Mouse (Mus musculus) spleen, adult 2 months (tissue): ENCODE data around the gene Rcn1. TPM values are rescaled to one million over a fixed set of nuclear protein-coding genes. Genes with fewer than 3 reads are reported as not detected.

Source experiments
- DNase-seq, 2 experiments: peaks; one replicate each; pipeline versions ENCODE4 v3.0.0 to v3.0.0-alpha.2; 2012 to 2021; ENCODE audit warnings: low spot score in 2 of 2, low read depth in 1 of 2
- H3K27ac ChIP-seq: fragments of 200-500 bp; 2 replicates; pipeline ENCODE4 v1.5.1; 2012; ENCODE audit warnings: low read length, inconsistent platforms; ENCODE audit not compliant: insufficient read depth
- H3K27me3 ChIP-seq: fragments of 200-500 bp; 2 replicates; pipeline ENCODE4 v1.6.1; 2012; ENCODE audit warnings: mild to moderate bottlenecking, moderate library complexity, low read length, inconsistent platforms; ENCODE audit not compliant: control insufficient read depth, insufficient read depth
- H3K36me3 ChIP-seq: fragments of 200-500 bp; 2 replicates; pipeline ENCODE4 v1.6.1; 2012; ENCODE audit warnings: mild to moderate bottlenecking, low read length, inconsistent platforms; ENCODE audit not compliant: control insufficient read depth, insufficient read depth
- H3K4me1 ChIP-seq: fragments of 200-500 bp; 2 replicates; pipeline ENCODE4 v1.6.1; 2011; ENCODE audit warnings: inconsistent platforms; ENCODE audit not compliant: control insufficient read depth, insufficient read depth, insufficient read length
- H3K4me3 ChIP-seq: fragments of 200-500 bp; 2 replicates; pipeline ENCODE4 v1.5.1; 2011; ENCODE audit warnings: mild to moderate bottlenecking, inconsistent platforms; ENCODE audit not compliant: insufficient read depth, insufficient read length; ENCODE audit errors: extremely low read depth
- CTCF ChIP-seq: fragments of 200-500 bp; IDR thresholded peaks from 2 replicates; pipeline ENCODE4 v1.5.1; 2011; ENCODE audit warnings: mild to moderate bottlenecking, inconsistent platforms; ENCODE audit not compliant: insufficient read depth, insufficient read length, insufficient replicate concordance; ENCODE audit errors: extremely low read depth
- POLR2A ChIP-seq: fragments of 200-500 bp; IDR thresholded peaks from 2 replicates; pipeline ENCODE4 v1.6.1; 2011; ENCODE audit warnings: low read depth, low read length, inconsistent platforms
- WGBS: fragments of 180-500 bp; shearing (Covaris S2); methylation state at CpG from one replicate; pipeline ENCODE4 v1.1.7; 2018; 5-methylcytosine and 5-hydroxymethylcytosine counted together
- polyA plus RNA-seq: library from polyadenylated mRNA; depleted of rRNA; stranded (reverse); fragments of >200 nt; gene quantifications from 2 replicates; pipeline ENCODE4 v1.2.3, GENCODE M21; 2012

The Rcn1 gene
- polyA plus RNA-seq, 1 experiment, result 5.1 TPM

DNA sequence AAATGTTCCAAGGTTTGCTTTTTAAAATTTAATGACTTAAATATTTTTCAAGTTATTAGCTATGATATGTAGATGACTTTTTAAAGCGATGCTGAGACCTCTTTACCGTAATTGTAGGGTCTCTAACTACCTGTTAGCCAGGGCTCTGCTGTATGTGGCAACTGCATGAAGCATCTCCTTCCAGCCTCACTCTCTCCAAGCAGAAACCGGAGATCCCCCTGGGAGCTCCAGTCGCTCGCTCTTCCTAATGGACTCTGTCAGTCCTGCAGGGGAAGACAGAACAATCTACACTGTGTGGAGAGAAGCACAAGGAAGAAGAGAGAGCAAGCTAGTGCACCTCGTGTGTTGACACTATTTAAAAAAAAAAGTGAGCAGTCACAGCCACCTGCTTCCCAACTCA is 29.3 kb upstream of the Rcn1 start:
- 44% methylated on average over 6 of the region's 6 CpGs for WGBS
- no peak overlapping the region for H3K27ac ChIP-seq
- no peaks in the 10 kb centered on the region for H3K4me1 ChIP-seq
- DNase-seq, result no peak
- TF ChIP-seq POLR2A (no peak), CTCF (no peak)
- no peaks in the 10 kb centered on the region for H3K27me3 ChIP-seq
- H3K36me3 ChIP-seq, result no peaks in the 10 kb centered on the region
- H3K4me3 ChIP-seq, result no peak overlapping the region

DNA sequence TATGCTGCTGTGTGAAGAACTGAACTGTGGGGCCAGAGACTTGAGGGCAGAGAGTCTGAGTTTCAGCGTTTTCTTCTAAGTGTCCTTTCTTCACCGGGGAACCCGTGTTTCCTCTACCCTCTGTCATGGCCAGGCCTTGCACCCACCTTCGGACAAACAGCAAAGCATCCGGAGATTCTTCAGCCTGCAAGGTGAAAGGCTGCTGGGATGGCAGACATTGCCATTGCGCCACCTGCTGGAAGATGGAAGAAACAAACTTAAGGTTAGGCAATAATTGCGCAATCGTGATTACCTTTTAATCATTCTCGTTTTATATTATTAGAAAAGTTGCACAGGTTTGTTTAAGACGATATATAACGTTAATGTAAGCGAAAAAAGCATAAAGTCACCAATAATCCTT is 28.9 kb upstream of the Rcn1 start:
- peak; percentile 14 to 44 for DNase-seq
- Histone ChIP-seq H3K4me3 (no peak overlapping the region), H3K27ac (no peak overlapping the region), H3K27me3 (no peaks in the 10 kb centered on the region), H3K4me1 (no peaks in the 10 kb centered on the region), H3K36me3 (no peaks in the 10 kb centered on the region)
- TF ChIP-seq CTCF (peak; percentile 72; the same call in 1 of the 2 replicates), POLR2A (no peak)
- WGBS, result 4% methylated on average over 12 of the region's 12 CpGs

DNA sequence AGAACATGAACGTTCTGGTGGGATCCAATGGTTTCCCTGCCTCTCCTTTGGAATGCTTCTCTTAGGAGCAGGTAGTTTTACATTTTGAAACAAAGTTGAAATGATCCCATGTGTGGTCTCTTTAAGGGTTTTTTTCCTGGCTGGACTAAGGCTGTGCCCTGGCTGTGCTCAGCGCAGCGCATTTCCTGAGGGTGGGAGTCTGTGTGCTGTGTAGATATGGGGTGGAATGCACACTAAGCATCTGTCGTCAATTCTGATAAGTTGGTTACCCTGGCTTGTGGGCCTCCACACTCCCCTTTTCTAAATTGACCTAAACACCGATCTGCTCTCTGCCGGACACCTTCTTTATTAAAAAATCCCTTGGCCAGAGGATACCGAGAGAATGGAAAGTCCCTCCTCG is 28.3 kb upstream of the Rcn1 start:
- Histone ChIP-seq H3K4me3 (no peak overlapping the region), H3K27ac (no peak overlapping the region), H3K36me3 (no peaks in the 10 kb centered on the region), H3K4me1 (no peaks in the 10 kb centered on the region), H3K27me3 (no peaks in the 10 kb centered on the region)
- TF ChIP-seq CTCF, result no peak
- TF ChIP-seq POLR2A, result no peak
- no peak for DNase-seq
- 55% methylated on average over 8 of the region's 8 CpGs for WGBS

DNA sequence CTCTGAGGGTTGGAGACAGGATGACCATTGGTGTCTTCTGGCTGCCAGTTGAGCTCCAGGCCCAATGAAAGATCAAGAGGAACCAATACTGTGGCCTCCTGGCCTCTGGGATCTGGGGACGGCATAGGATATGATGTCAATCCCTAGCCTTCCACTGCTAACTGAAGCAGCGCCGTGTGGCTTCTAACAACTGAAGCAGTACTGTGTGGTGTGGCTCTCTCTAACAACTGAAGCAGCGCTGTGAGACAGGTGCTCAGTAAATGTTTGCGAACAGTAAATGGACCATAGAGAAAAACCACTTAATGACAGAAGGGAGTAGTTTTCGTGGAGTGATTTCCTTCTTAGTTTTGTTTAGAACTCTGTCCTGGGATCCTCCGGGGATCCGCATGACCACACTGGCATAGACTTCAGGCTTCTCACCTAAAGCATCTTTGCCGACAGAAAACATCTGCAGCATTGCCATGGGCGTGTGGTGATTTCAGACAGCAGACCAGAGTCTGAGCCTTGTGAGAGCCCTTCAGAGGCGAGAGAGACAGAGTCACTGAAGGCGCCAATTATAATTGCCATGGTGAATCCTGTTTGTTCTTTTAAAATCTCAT is 19.6 kb upstream of the Rcn1 start:
- Histone ChIP-seq H3K4me1 (no peaks in the 10 kb centered on the region), H3K4me3 (no peak overlapping the region), H3K36me3 (no peaks in the 10 kb centered on the region), H3K27me3 (no peaks in the 10 kb centered on the region), H3K27ac (no peak overlapping the region)
- TF ChIP-seq CTCF (no peak), POLR2A (no peak)
- no peak for DNase-seq
- WGBS, result 95% methylated on average over 12 of the region's 12 CpGs

DNA sequence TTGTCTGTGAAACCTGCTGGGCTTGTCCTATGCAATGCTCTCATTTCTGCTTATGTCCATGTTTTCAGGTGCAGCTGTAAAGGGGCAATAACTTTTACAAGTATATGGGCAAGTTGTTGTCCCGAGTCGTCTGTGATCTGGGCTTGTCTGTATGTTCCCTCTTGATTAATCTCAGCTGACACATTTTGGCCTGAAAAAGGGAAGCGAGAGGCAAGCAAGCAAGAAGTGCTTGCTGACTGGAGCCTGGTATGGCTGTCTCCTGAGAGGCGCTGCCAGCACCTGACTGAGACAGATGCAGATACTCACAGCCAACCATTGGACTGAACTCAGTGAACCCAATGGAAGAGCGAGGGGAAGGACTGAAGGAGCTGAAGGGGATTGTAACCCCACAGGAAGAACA is 18.5 kb upstream of the Rcn1 start:
- Histone ChIP-seq H3K4me1 (no peaks in the 10 kb centered on the region), H3K4me3 (no peak overlapping the region), H3K27me3 (no peaks in the 10 kb centered on the region), H3K27ac (no peak overlapping the region), H3K36me3 (no peaks in the 10 kb centered on the region)
- no peak for DNase-seq
- TF ChIP-seq POLR2A, result no peak
- TF ChIP-seq CTCF, result no peak
- 14% methylated on average over 5 of the region's 5 CpGs for WGBS

DNA sequence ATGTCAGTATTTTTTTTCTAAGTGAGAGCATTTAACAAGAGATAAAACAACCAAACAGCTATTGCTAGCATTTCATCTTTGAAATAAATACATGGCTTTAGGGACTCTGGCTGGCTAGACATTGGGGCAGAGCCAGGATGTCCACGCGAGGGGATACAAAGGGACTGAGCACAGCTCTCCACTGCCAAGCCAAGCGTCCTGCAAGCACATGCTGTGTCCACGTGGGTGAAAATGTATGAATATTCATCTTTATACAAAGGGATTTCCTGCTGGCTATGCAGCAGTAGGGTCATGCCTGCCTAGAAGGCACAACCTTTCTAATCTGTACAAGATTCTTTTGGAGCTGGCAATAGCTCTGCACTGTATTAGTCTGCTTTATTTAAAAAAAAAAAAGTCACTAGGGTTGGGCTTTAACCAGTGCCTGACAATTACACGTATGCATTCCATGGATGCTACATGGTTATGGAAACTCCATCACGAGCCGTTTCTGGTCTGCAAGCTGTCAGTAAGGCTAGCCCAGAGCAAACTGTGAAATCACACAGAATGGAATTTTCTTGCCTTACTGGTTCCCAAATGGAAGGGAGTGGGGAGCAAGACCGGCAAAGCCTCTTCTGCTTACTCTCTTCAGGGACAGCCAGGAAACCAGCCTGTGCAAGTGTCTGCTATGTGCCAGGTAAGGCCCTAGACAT is 17.7 kb upstream of the Rcn1 start:
- TF ChIP-seq POLR2A (no peak), CTCF (no peak)
- WGBS, result 76% methylated on average over 8 of the region's 8 CpGs
- no peaks in the 10 kb centered on the region for H3K4me1 ChIP-seq

DNA sequence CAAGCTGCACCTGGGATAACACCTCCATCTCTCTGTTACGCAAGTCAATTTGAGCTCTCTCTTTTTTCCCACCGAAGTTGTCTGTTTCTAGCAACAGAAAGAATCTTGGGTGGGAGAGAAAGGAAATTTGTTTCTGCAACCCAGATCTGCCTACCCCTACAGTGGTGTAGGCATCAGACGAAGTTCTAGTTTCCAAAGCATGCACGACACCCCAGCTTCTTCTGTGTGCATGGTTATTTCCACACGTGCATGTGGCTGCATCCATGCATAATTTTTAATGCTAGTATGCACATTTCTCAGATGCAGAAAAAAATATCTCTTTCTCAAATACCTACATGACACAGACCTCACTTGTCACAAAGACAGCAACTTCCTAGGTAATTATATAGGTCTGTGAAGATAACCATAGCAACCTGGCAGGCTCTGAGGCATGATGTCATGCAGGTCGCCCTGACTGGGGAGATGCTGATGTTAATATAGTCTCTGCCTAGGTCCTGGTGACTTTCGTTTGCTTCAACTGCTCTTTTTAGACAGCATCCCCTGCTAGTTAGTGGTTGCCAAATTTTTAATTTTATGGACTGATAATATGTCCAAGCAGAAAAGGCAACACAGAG is 17.0 kb upstream of the Rcn1 start:
- no peak for DNase-seq
- no peaks in the 10 kb centered on the region for H3K27me3 ChIP-seq
- no peak overlapping the region for H3K27ac ChIP-seq
- WGBS, result 83% methylated on average over 7 of the region's 7 CpGs
- H3K36me3 ChIP-seq, result no peaks in the 10 kb centered on the region
- no peak overlapping the region for H3K4me3 ChIP-seq
- TF ChIP-seq POLR2A (no peak), CTCF (no peak)
- H3K4me1 ChIP-seq, result no peaks in the 10 kb centered on the region

More for the DNA sequence above, 17.7 kb upstream of the Rcn1 start:
- no peak for DNase-seq
- Histone ChIP-seq H3K27me3 (no peaks in the 10 kb centered on the region), H3K4me3 (no peak overlapping the region), H3K27ac (no peak overlapping the region), H3K36me3 (no peaks in the 10 kb centered on the region)
